Mouse (Mus musculus): ENCODE measurements around the gene Ehd3. TPM values are rescaled to one million over a fixed set of nuclear protein-coding genes. Genes with fewer than 3 reads are reported as not detected.

Gene Ehd3
- polyA plus RNA-seq, 1 experiment from 2014 or later, result 2.7 TPM

DNA sequence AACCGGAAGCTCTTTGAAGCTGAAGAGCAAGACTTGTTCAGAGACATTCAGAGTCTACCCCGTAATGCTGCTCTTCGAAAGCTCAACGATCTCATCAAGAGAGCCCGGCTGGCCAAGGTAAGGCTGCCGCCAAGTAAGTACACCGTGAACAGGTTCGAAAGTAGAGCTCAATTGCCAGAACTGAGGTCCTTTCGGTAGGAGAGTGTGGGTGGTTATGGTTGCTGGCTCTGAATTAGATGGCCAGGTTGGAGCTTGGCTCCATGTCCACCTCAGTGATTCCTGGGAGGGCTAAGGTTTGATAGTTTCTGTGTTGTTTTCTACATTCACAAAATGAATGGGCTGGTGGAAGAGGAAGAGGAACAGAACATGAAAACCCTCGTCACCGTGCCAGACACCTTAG, 23.5 kb downstream of the Ehd3 start:
- Histone ChIP-seq H3K4me1 (ENCODE audit: control insufficient read depth in 2 of 2, insufficient read depth in 2 of 2, low read length in 2 of 2) (peaks cover 7 to 9% of the 10 kb centered on the region in 2 experiments), H3K9me3 (ENCODE audit: control insufficient read depth, low read length) (no peaks in the 10 kb centered on the region), H3K36me3 (ENCODE audit: control insufficient read depth, insufficient read depth, low read length) (no peaks in the 10 kb centered on the region), H3K4me3 (ENCODE audit: control insufficient read depth in 1 of 2, insufficient read depth in 1 of 2, low read depth in 1 of 2, low read length in 2 of 2) (no peak overlapping the region), H3K9ac (ENCODE audit: low read length) (no peak overlapping the region), H3K4me2 (ENCODE audit: low read length) (no peak overlapping the region), H3K27ac (replicated peaks in 1 of 2; ENCODE audit: control insufficient read depth in 1 of 2, insufficient read depth in 1 of 2, low read depth in 2 of 2, low read length in 2 of 2) (no peak overlapping the region), H3K27me3 (ENCODE audit: control insufficient read depth, insufficient read depth, low read length) (no peaks in the 10 kb centered on the region)
- 96% methylated on average over 11 of the region's 11 CpGs for WGBS
- no peak for ATAC-seq (ENCODE audit: insufficient number of reproducible peaks, insufficient read depth, low FRiP score, low read depth)

DNA sequence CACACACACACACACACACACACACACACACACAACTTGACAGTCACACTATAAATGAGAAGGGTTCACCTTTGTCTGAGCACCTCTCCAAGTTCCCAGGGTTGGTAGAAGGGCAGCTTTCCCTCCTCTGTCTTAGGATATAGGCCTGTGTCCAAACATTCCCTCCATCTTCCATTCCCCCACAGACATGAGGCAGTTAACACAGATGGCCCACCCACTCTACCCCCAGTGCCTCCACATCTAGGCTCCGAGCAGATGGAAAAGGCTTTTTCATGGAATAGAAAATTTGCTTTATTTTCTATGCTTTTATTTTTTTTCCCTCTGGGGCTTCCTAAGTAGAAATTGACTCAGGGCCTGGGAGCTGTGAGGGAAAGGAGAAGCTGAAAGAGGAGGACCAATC, 26.6 kb downstream of the Ehd3 start:
- WGBS, result 81% methylated on average over 1 of the region's 1 CpGs
- Histone ChIP-seq H3K27ac (replicated peaks in 1 of 2; ENCODE audit: control insufficient read depth in 1 of 2, insufficient read depth in 1 of 2, low read depth in 2 of 2, low read length in 2 of 2) (no peak overlapping the region), H3K4me3 (ENCODE audit: control insufficient read depth in 1 of 2, insufficient read depth in 1 of 2, low read depth in 1 of 2, low read length in 2 of 2) (no peak overlapping the region), H3K27me3 (ENCODE audit: control insufficient read depth, insufficient read depth, low read length) (no peaks in the 10 kb centered on the region), H3K4me2 (ENCODE audit: low read length) (no peak overlapping the region), H3K9me3 (ENCODE audit: control insufficient read depth, low read length) (no peaks in the 10 kb centered on the region), H3K9ac (ENCODE audit: low read length) (no peak overlapping the region), H3K4me1 (ENCODE audit: control insufficient read depth in 2 of 2, insufficient read depth in 2 of 2, low read length in 2 of 2) (no peaks in the 10 kb centered on the region), H3K36me3 (ENCODE audit: control insufficient read depth, insufficient read depth, low read length) (no peaks in the 10 kb centered on the region)
- no peak for ATAC-seq (ENCODE audit: insufficient number of reproducible peaks, insufficient read depth, low FRiP score, low read depth)

DNA sequence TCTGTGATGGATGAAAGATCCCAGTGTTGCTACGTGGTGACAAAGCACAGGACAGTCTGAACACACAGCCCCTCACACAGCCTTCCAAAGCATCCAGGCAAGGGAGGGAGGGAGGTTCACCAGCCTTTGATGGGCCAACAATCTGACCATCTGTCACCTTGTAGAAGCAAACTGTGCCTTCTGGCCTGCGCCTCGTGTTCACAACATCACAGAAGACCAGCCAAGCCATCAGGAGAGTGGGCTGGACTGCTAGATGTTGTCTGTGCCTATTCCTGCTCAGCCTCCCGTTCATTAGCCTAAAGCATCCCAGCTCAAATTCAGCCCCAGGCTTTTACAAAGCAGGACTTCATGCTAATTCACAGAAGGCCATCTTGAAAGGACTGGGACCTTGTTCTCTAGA, 27.5 kb downstream of the Ehd3 start:
- H3K27ac ChIP-seq (replicated peaks in 1 of 2; ENCODE audit: control insufficient read depth in 1 of 2, insufficient read depth in 1 of 2, low read depth in 2 of 2, low read length in 2 of 2), result no peak overlapping the region
- H3K4me1 ChIP-seq (ENCODE audit: control insufficient read depth in 2 of 2, insufficient read depth in 2 of 2, low read length in 2 of 2), result no peaks in the 10 kb centered on the region
- H3K4me3 ChIP-seq (ENCODE audit: control insufficient read depth in 1 of 2, insufficient read depth in 1 of 2, low read depth in 1 of 2, low read length in 2 of 2), result no peak overlapping the region
- no peaks in the 10 kb centered on the region for H3K27me3 ChIP-seq (ENCODE audit: control insufficient read depth, insufficient read depth, low read length)
- WGBS, result 69% methylated on average over 4 of the region's 4 CpGs
- H3K36me3 ChIP-seq (ENCODE audit: control insufficient read depth, insufficient read depth, low read length), result no peaks in the 10 kb centered on the region
- ATAC-seq (ENCODE audit: insufficient number of reproducible peaks, insufficient read depth, low FRiP score, low read depth), result no peak
- no peak overlapping the region for H3K4me2 ChIP-seq (ENCODE audit: low read length)
- H3K9me3 ChIP-seq (ENCODE audit: control insufficient read depth, low read length), result no peaks in the 10 kb centered on the region
- H3K9ac ChIP-seq (ENCODE audit: low read length), result no peak overlapping the region

- Histone ChIP-seq H3K27me3 (ENCODE audit: control insufficient read depth, insufficient read depth, low read length) (no peaks in the 10 kb centered on the region), H3K9me3 (ENCODE audit: control insufficient read depth, low read length) (no peaks in the 10 kb centered on the region), H3K4me1 (ENCODE audit: control insufficient read depth in 2 of 2, insufficient read depth in 2 of 2, low read length in 2 of 2) (no peaks in the 10 kb centered on the region; a peak in 1 of 4 replicates), H3K4me3 (ENCODE audit: control insufficient read depth in 1 of 2, insufficient read depth in 1 of 2, low read depth in 1 of 2, low read length in 2 of 2) (no peak overlapping the region), H3K4me2 (ENCODE audit: low read length) (no peak overlapping the region), H3K36me3 (ENCODE audit: control insufficient read depth, insufficient read depth, low read length) (no peaks in the 10 kb centered on the region), H3K27ac (replicated peaks in 1 of 2; ENCODE audit: control insufficient read depth in 1 of 2, insufficient read depth in 1 of 2, low read depth in 2 of 2, low read length in 2 of 2) (no peak overlapping the region), H3K9ac (ENCODE audit: low read length) (no peak overlapping the region)
- ATAC-seq (ENCODE audit: insufficient number of reproducible peaks, insufficient read depth, low FRiP score, low read depth), result no peak
- 92% methylated on average over 1 of the region's 1 CpGs for WGBS
Observed at GRCm38 (mm10) chr17:73832901-73833300, 29.0 kb downstream of the Ehd3 start.

GRCm38 (mm10) chr17:73833474-73833873, 29.5 kb downstream of the Ehd3 start:
- Histone ChIP-seq H3K27me3 (ENCODE audit: control insufficient read depth, insufficient read depth, low read length) (no peaks in the 10 kb centered on the region), H3K9me3 (ENCODE audit: control insufficient read depth, low read length) (no peaks in the 10 kb centered on the region), H3K9ac (ENCODE audit: low read length) (no peak overlapping the region), H3K36me3 (ENCODE audit: control insufficient read depth, insufficient read depth, low read length) (no peaks in the 10 kb centered on the region), H3K4me2 (ENCODE audit: low read length) (no peak overlapping the region), H3K4me1 (ENCODE audit: control insufficient read depth in 2 of 2, insufficient read depth in 2 of 2, low read length in 2 of 2) (no peaks in the 10 kb centered on the region; a peak in 1 of 4 replicates), H3K4me3 (ENCODE audit: control insufficient read depth in 1 of 2, insufficient read depth in 1 of 2, low read depth in 1 of 2, low read length in 2 of 2) (no peak overlapping the region), H3K27ac (replicated peaks in 1 of 2; ENCODE audit: control insufficient read depth in 1 of 2, insufficient read depth in 1 of 2, low read depth in 2 of 2, low read length in 2 of 2) (no peak overlapping the region)
- WGBS, result 72% methylated on average over 3 of the region's 3 CpGs
- ATAC-seq (ENCODE audit: insufficient number of reproducible peaks, insufficient read depth, low FRiP score, low read depth), result no peak

- Histone ChIP-seq H3K9me3 (ENCODE audit: control insufficient read depth, low read length) (no peaks in the 10 kb centered on the region), H3K36me3 (ENCODE audit: control insufficient read depth, insufficient read depth, low read length) (no peaks in the 10 kb centered on the region), H3K27ac (replicated peaks in 1 of 2; ENCODE audit: control insufficient read depth in 1 of 2, insufficient read depth in 1 of 2, low read depth in 2 of 2, low read length in 2 of 2) (no peak overlapping the region), H3K4me1 (ENCODE audit: control insufficient read depth in 2 of 2, insufficient read depth in 2 of 2, low read length in 2 of 2) (peaks cover 7 to 15% of the 10 kb centered on the region in 2 experiments), H3K9ac (ENCODE audit: low read length) (no peak overlapping the region), H3K4me2 (ENCODE audit: low read length) (no peak overlapping the region), H3K27me3 (ENCODE audit: control insufficient read depth, insufficient read depth, low read length) (no peaks in the 10 kb centered on the region), H3K4me3 (ENCODE audit: control insufficient read depth in 1 of 2, insufficient read depth in 1 of 2, low read depth in 1 of 2, low read length in 2 of 2) (no peak overlapping the region)
- ATAC-seq (ENCODE audit: insufficient number of reproducible peaks, insufficient read depth, low FRiP score, low read depth), result no peak
- 86% methylated on average over 3 of the region's 3 CpGs for WGBS
Observed at GRCm38 (mm10) chr17:73836601-73837000, 32.7 kb downstream of the Ehd3 start.

DNA sequence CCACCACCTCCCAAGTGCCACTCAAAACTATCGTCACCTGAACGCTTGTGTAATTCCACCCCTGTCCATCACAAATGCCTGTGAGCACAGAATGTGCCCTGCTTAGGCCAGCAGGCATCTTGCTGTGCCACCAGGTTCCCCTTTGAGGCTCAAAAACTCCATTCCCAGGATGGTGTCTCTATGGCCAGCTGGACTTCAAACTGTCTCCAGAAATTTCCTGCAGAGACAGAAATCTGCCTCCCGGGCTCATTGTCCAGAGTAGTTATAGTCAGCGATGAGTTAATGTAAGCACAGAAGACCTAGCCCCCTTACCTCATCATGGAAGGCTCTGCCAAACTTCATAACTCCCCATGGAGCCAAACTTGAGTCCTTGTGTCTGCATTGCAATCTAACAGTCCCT, 33.3 kb downstream of the Ehd3 start:
- 79% methylated on average over 4 of the region's 4 CpGs for WGBS
- Histone ChIP-seq H3K9ac (ENCODE audit: low read length) (no peak overlapping the region), H3K4me1 (ENCODE audit: control insufficient read depth in 2 of 2, insufficient read depth in 2 of 2, low read length in 2 of 2) (peaks cover 7 to 15% of the 10 kb centered on the region in 2 experiments), H3K4me2 (ENCODE audit: low read length) (no peak overlapping the region), H3K27ac (replicated peaks in 1 of 2; ENCODE audit: control insufficient read depth in 1 of 2, insufficient read depth in 1 of 2, low read depth in 2 of 2, low read length in 2 of 2) (no peak overlapping the region), H3K27me3 (ENCODE audit: control insufficient read depth, insufficient read depth, low read length) (no peaks in the 10 kb centered on the region), H3K36me3 (ENCODE audit: control insufficient read depth, insufficient read depth, low read length) (no peaks in the 10 kb centered on the region), H3K4me3 (ENCODE audit: control insufficient read depth in 1 of 2, insufficient read depth in 1 of 2, low read depth in 1 of 2, low read length in 2 of 2) (no peak overlapping the region), H3K9me3 (ENCODE audit: control insufficient read depth, low read length) (no peaks in the 10 kb centered on the region)
- ATAC-seq (ENCODE audit: insufficient number of reproducible peaks, insufficient read depth, low FRiP score, low read depth), result no peak

- H3K27ac ChIP-seq (replicated peaks in 1 of 2; ENCODE audit: control insufficient read depth in 1 of 2, insufficient read depth in 1 of 2, low read depth in 2 of 2, low read length in 2 of 2), result 0 out of 4 replicates have a peak overlapping the region, but pooled peaks of 1 of the 2 experiments have one; percentile 14
- 33% methylated on average over 3 of the region's 3 CpGs for WGBS
Observed at GRCm38 (mm10) chr17:73839086-73839835, 35.3 kb downstream of the Ehd3 start.

More at GRCm38 (mm10) chr17:73839086-73839835, 35.3 kb downstream of the Ehd3 start:
- H3K4me2 ChIP-seq (ENCODE audit: low read length), result no peak overlapping the region
- no peak for ATAC-seq (ENCODE audit: insufficient number of reproducible peaks, insufficient read depth, low FRiP score, low read depth)
- peaks cover 7 to 15% of the 10 kb centered on the region in 2 experiments for H3K4me1 ChIP-seq (ENCODE audit: control insufficient read depth in 2 of 2, insufficient read depth in 2 of 2, low read length in 2 of 2)
- H3K4me3 ChIP-seq (ENCODE audit: control insufficient read depth in 1 of 2, insufficient read depth in 1 of 2, low read depth in 1 of 2, low read length in 2 of 2), result no peak overlapping the region
- no peaks in the 10 kb centered on the region for H3K9me3 ChIP-seq (ENCODE audit: control insufficient read depth, low read length)
- H3K9ac ChIP-seq (ENCODE audit: low read length), result no peak overlapping the region
- no peaks in the 10 kb centered on the region for H3K27me3 ChIP-seq (ENCODE audit: control insufficient read depth, insufficient read depth, low read length)
- no peaks in the 10 kb centered on the region for H3K36me3 ChIP-seq (ENCODE audit: control insufficient read depth, insufficient read depth, low read length)

All from heart, embryonic 14.5 days (tissue).